Mouse (Mus musculus): ENCODE measurements around the gene Map7d1.

DNA sequence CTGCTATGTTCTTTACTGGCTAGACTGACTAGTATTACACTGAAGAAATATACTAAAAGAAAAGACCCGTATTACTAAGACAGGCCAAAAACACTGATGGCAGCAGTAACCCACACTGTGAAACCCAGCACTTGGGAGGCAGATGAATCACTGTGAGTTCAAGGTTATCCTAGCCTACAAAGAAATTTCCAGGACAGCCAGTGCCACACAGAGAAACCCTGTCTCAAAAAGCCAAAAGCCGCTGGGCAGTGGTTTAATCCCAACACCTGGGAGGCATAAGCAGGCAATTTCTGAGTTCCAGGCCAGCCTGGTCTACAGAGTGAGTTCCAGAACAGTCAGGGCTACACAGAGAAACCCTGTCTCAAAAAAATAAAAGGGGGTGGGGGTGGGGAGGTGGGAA, 65.5 kb downstream of the Map7d1 start:
- TF ChIP-seq CTCF (IDR thresholded peaks at IDR 0.05; ENCODE audit: borderline replicate concordance, insufficient read depth, low read length): no peak
- TF ChIP-seq POLR2A (IDR thresholded peaks at IDR 0.05; ENCODE audit: low read depth, low read length): no peak
